Mouse (Mus musculus): ENCODE results near the gene Gm49355. TPM values are rescaled to one million over a fixed set of nuclear protein-coding genes. Genes with fewer than 3 reads are reported as not detected.

The Gm49355 gene
- total RNA-seq, 4 experiments from 2014 or later: 0.11 to 0.27 (median 0.19) TPM

DNA sequence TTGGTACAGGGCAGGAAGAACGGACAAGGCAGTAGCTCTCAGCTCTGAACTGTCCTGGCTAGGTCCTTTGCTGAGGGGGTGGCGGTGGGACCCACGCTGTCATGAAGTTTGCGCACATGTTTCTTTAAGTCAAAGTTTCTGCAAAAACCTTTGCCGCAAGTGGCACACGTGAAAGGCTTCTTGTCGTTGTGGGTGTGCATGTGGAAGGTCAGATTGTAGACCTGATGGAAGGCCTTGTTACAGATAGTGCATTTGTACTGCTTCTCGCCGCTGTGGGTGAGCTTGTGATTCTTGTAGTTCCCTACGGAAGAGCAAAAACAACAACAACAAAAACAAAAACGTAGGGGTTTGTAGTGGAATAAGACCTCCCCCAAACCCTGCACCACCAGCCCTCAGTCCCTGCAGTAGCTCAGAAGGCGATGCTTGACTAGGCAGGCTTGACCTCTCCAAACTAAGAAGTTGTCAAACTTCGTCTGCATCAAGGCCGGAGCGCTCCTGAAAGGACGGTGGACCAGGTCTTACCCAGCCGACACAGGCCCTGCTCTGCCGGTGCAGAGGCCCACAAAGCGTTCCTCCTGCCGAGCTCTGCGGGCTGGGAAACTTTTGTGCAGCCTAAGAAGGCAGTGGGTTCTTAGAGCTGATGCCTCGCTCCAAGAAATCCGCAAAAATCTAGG is 58.8 kb downstream of the Gm49355 start:
- DNase-seq (ENCODE audit: low spot score in 2 of 2): no peak

GRCm38 (mm10) chr14:12343451-12343941 is 59.7 kb downstream of the Gm49355 start:
- no peak for DNase-seq (ENCODE audit: low spot score in 2 of 2)

DNA sequence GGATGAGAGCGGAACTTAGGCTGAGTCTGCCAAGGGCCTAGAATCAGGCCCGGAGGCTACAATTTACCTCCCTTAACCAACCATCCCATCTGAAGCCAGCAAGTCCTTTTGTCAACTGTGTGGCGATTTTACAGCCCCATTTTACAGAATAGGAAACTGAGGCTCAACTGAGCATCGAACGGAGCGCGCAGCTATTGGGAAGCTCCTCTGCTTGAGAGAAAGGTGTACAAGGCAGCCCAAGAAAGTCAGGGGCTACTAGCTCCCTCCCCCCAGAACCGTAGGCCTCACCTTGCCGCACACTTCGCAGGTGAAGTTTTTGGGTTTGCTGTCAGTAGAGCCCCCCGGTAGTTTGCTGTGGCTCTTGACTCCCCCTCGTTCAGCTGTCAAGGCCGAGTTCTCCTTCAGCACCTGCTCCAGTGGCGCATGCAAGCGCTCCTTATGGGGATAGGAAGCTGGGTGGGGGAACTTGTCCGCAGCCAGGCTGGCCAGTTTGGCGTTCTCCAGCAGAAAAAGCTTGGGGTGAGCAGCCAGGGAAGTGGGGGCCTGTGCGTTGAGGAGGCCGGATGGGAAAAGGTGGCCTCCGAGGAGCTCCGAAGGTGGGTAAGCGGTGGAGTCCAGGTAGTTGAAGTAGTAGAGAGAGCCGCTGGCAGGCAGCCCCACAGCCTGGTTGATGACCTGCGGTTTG is 60.4 kb downstream of the Gm49355 start:
- no peak for DNase-seq (ENCODE audit: low spot score in 2 of 2)

- DNase-seq (ENCODE audit: low spot score in 2 of 2): no peak
These were observed 61.0 kb downstream of the Gm49355 start for GRCm38 (mm10) chr14:12344746-12345240.

DNA sequence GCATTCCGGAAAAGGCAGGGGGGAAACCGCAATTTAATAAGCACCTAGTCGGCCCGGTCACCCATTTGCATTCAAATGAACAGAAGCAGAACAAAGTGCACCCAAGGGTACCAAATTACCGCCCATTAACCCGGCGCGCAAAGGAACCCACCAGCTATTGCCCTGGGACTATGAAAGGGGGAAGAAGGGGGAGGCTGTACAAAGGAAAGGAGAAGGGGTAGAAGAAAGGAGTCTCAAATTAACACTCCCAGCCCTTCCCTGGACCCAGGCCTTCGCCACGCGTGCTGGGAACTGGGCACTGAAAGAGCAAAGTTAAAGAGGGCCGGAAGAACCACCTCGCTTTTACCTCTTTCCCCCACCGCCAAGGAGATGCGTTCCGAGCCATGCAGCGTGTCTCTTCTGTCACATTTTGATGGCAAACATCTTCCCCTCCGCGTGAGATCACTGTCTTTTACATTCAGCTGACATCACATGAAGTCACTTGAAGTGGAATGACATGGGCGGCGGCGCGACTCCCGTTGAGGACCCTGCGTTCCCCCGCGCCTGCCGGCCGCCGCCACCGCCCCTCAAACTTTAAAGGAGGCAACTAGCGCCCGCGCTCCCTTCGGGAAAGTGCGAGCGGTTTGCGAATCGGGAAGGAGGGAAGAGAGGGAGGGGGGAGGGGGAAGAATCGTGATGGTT is 61.6 kb downstream of the Gm49355 start:
- DNase-seq (ENCODE audit: low spot score in 2 of 2): no peak

GRCm38 (mm10) chr14:12346011-12346864 is 62.5 kb downstream of the Gm49355 start:
- DNase-seq (ENCODE audit: low spot score in 2 of 2): no peak

GRCm38 (mm10) chr14:12346865-12347600 is 63.3 kb downstream of the Gm49355 start:
- DNase-seq (ENCODE audit: low spot score in 2 of 2): no peak

GRCm38 (mm10) chr14:12348089-12348488 is 64.3 kb downstream of the Gm49355 start, which contains the start of gene Fezf2:
TSS of gene Fezf2 (minus strand) at chr14:12348189.
- no peak for DNase-seq (ENCODE audit: low spot score in 2 of 2)

DNA sequence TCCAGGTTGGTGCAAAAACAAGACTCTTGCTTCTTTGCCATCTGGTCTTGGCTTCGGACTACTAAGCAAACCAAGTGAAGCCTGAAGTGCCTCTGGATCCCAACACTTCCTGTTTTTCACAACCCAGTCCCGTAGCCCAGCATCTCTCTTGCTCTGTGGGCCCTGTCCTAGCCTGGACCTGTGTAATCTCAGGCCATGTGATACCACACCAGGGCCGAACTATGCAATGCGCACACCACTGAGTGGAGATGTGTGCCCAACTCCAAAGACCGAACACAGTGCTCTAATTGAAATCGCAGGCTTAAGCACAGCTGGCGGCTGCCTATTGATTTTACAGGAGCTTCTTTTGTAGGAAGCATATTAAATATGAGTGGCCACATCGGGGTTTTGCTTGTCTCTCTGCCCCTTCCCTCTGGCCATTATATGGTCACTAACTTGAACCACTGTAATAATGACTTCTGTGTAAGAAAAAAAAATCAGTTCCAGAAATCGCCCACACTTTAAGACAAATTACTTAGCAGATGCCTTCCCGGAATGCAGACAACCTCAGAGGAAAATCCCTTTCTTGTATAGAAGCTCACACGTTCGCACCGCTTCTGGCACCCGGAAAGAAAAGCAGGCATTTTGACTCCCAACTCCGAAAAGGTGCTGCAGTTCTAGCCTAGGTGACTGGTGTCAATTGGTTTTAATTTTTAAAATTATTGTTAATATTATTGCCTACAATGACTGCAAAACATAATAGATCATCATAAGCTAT is 65.7 kb downstream of the Gm49355 start:
- DNase-seq (ENCODE audit: low spot score in 2 of 2): no peak

- DNase-seq (ENCODE audit: low spot score in 2 of 2): no peak
These were observed 66.6 kb downstream of the Gm49355 start for GRCm38 (mm10) chr14:12350271-12350916.

Other genes with a start within 250 kb of the Gm49355 start
- gene 3830406C13Rik, start 197 bp downstream of the Gm49355 start, total RNA-seq (2022): 10 to 100 TPM; 26.6 to 32.3 (median 30.6) TPM
- gene Fezf2, start 64.2 kb downstream of the Gm49355 start, total RNA-seq (2022): 10 to 100 TPM; 25.8 to 29.3 (median 28.4) TPM